Mouse (Mus musculus) cortical plate, adult 2 months (tissue): Measurements from ENCODE around the gene Kif26b. TPM values are rescaled to one million over a fixed set of nuclear protein-coding genes. Genes with fewer than 3 reads are reported as not detected.

Experiments used
- H3K27ac ChIP-seq: fragments of 200-500 bp; 2 replicates; pipeline ENCODE4 v1.5.1; 2012; ENCODE audit warnings: low read length, control low read depth, inconsistent platforms; ENCODE audit not compliant: insufficient read depth
- H3K4me1 ChIP-seq: fragments of 200-500 bp; 2 replicates; pipeline ENCODE4 v1.6.1; 2011; ENCODE audit warnings: low read length; ENCODE audit not compliant: control insufficient read depth, insufficient read depth
- H3K4me3 ChIP-seq: fragments of 200-500 bp; 2 replicates; pipeline ENCODE4 v1.5.1; 2011; ENCODE audit warnings: mild to moderate bottlenecking, low read length, control low read depth; ENCODE audit not compliant: insufficient read depth
- CTCF ChIP-seq: fragments of 200-500 bp; IDR thresholded peaks from 2 replicates; pipeline ENCODE4 v1.5.1; 2011; ENCODE audit warnings: mild to moderate bottlenecking, control low read depth, low read length; ENCODE audit not compliant: insufficient read depth; ENCODE audit errors: extremely low read depth
- POLR2A ChIP-seq: fragments of 200-500 bp; IDR thresholded peaks from 2 replicates; pipeline ENCODE4 v1.6.1; 2011; ENCODE audit warnings: mild to moderate bottlenecking, low read length, control low read depth; ENCODE audit not compliant: insufficient read depth; ENCODE audit errors: extremely low read depth
- polyA plus RNA-seq: library from polyadenylated mRNA; depleted of rRNA; stranded (reverse); fragments of >200 nt; gene quantifications from 2 replicates; pipeline ENCODE4 v1.2.3, GENCODE M21; 2012; rRNA removed

The Kif26b gene
- polyA plus RNA-seq = 1.9 TPM in 2 replicates

DNA sequence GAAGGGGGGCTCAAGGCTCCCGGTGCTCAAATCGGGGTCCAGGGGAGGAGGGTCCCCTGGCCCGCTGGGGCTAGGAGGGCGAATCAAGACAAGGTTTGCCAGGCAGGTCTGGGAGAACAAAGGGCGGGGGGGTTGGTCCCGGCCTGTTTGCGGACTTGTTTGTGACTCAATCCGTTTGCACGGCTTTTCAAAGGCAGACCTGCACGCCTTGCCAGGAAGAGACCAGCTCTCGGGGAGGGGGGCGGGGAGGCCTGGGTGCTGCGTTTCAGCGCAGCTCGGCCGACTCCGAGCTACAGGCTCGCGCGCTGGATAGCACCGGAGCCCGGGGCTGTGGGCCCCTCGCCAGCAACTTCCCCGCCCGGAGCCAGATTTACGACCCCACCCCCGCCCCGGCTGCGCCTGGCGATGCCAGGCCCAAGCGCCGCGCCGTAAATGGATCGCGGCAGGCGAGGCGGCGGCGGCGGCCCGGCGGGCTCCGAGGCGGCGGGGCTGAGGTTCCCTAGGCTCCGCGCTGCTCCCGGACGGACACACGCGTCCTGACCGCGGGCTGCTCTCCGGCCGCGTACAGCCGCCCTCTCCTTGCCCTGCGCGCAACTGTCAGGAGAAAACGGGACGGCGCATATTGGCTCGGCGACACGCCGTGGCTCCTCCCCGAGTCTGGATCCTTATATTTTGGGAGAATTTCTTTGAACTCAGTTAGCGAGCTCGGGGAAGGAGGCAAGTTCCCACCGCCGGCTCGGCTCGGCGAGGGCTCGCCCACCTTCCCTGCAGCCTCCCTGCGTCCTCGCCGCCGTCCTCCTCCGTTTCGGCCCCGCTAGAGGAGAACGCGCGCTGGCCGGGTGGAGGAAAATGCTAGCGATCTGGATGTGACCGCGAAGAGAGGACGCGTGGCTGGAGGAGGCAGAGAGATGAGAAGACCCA is at the start of gene Kif26b:
Kif26b (plus strand) TSS at position 695 of the 921 bp plus-strand sequence.
- Histone ChIP-seq H3K4me1 (no peaks in the 10 kb centered on the region), H3K27ac (0 out of 2 replicates have a peak within 1 kb of the TSS, but pooled peaks have one; percentile 58), H3K4me3 (peak within 1 kb of the TSS; percentile 36)
- no peak for TF ChIP-seq CTCF
- no peak for TF ChIP-seq POLR2A

DNA sequence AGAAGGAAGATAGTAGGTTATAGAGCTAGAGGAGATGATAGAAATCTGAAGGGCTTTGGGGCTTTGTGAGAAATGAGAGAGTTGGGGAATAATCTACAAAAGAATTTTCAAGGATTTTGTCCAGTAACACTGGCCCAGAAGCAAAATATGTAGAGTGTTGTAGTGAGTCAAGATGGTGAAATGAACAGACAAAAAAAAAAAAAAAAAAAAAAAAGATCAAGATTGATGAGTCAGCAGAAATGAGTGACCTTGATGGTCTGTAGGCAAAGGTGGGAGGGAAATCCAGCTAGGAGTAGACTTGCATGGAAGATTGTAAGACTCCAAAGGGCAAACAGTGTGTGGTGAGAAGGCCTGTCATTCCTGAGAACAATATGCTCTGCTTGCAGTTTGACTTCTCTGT is 45.1 kb upstream of the Kif26b start:
- H3K4me3 ChIP-seq = no peak overlapping the region
- H3K27ac ChIP-seq = no peak overlapping the region
- TF ChIP-seq POLR2A = no peak
- TF ChIP-seq CTCF = no peak
- H3K4me1 ChIP-seq = peaks cover 2% of the 10 kb centered on the region

DNA sequence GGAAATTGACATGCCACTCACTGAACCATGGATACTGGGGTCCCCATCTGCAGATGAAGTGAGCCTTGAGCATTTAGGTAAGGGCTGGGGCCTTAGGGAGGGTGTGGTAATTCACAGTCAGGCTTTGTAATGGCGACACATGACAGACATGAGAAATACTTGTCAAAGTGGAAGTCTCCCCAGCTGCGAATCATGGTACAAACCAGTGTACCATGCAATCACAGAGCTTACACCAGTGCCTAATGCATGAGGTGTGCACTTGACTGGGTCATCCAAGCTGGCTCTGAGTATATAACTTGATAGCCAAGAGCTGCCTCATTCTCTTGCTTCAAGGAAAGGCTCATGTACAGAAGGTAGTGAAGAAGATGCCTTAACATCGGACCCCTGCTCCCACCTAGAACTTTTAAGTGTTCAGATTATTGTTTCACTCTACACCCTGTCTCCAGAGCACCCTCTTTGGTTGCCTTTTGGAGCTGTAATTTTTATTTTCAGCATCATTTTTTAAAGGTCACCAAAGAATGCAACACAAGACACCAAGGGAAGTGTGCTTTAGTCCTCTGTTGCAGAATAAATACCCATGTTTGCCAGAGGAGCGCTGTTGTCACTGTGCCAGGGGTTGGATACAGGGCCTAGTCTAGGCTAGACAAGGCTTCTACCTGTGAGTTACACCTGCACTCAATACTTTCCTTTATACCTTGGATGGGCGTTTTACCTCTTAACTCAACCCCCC is 43.6 kb upstream of the Kif26b start:
- TF ChIP-seq POLR2A (no peak), CTCF (no peak)
- H3K4me1 ChIP-seq = peaks cover 2% of the 10 kb centered on the region
- H3K27ac ChIP-seq = no peak overlapping the region
- no peak overlapping the region for H3K4me3 ChIP-seq

DNA sequence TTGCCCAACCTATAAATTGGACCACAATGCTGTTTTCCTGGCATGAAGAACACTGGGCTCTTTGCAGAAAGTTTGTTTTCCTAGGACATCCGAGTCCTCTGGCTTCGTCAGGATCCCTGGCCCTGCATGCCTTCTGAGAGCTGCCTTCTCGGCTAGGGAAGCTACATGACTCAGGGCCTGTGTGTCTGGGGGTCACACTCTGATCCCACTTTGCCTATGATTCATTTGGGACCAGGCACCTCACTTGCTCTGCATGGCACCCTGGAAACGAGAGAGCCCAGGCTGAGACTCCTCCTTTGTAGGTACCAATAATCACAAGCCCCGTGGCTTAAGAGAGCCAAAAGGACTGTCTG is 43.1 kb upstream of the Kif26b start:
- TF ChIP-seq POLR2A (no peak), CTCF (no peak)
- H3K4me1 ChIP-seq = peaks cover 2% of the 10 kb centered on the region

DNA sequence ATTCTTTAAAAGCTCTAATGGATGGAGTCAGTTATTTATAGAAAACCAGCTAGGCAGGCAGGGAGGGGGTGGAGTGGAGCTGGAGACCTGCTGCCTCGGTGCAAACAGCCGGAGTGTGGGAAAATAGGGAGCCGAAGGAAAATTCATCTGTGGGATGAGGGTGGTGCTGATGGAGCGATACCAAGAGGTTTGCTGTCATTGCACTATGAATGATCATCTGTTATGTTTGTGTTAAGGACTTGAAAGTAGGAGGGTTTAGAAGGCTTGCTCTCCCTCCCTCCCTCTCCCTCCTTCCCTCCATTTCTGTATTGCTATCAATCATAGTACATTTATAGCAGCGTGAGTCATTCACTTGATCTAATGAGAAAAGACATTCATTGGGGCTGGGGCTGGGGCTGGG is 42.1 kb upstream of the Kif26b start:
- H3K27ac ChIP-seq = no peak overlapping the region

More for the DNA sequence above, 43.1 kb upstream of the Kif26b start:
- Histone ChIP-seq H3K4me3 (no peak overlapping the region), H3K27ac (no peak overlapping the region)

DNA sequence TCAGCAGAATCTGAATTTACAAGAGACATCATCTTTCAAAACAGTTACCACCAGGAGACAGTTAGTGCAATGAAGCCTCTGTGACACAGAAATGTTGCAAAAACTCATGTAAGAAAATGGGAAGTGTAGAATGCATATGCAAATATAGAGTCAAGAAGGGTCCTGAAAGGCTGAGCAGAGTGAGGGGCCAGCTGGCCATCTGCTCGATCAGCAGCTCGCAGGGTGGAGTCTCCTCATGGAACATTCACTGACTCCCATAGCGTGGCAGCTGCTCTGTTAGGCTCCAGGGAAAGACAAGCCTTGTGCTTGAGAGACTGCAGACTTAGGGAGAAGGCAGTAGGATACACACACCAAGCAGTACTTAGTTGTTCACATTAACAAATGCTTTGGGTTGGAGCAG is 39.8 kb upstream of the Kif26b start:
- H3K4me1 ChIP-seq = peaks cover 2% of the 10 kb centered on the region
- H3K27ac ChIP-seq = no peak overlapping the region
- no peak for TF ChIP-seq CTCF
- no peak for TF ChIP-seq POLR2A
- no peak overlapping the region for H3K4me3 ChIP-seq

More for the DNA sequence above, 42.1 kb upstream of the Kif26b start:
- Histone ChIP-seq H3K4me1 (peaks cover 2% of the 10 kb centered on the region), H3K4me3 (no peak overlapping the region)
- TF ChIP-seq CTCF (no peak), POLR2A (no peak)

DNA sequence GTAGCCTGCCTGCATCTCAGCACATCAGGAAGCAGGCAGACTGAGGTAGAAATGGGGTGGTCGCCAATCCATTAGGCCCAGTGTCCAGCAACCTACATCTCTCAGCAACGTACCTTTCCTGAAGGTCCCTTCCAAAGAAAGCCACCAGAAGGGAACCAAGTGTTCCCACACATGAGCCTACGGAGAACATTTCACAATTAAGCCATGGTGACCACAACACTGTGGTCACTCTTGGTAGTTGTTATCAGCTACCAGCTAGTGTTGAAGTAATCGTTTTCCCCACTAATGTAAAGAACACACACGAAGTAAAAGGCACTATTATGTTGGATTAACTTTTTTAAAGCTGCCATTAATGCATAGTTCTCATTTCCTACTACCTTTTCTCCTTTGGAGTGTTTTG is 37.2 kb upstream of the Kif26b start:
- no peak overlapping the region for H3K4me3 ChIP-seq
- TF ChIP-seq CTCF (no peak), POLR2A (no peak)
- H3K4me1 ChIP-seq = no peaks in the 10 kb centered on the region
- H3K27ac ChIP-seq = no peak overlapping the region

DNA sequence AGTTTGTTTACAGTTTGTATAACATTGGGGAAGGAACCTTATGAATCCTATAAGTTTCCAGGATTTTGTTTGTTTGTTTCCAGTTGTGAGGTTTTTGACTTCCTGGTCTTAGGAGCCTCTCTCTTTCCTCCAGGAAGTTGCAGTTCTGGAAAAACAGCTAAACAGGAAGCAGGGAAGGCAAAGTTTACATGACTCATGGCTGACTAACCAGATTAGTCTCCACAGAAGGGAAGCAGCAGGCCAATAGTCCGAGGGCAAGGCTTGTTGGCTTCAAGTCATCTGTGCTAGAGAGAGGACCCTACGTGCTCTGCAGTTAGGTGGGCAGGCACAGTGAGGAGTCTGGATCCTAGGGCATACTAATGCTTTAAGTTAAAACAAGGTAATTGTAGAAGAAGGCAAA is 36.4 kb upstream of the Kif26b start:
- H3K4me3 ChIP-seq = no peak overlapping the region
- no peak overlapping the region for H3K27ac ChIP-seq
- TF ChIP-seq POLR2A = no peak
- no peak for TF ChIP-seq CTCF
- H3K4me1 ChIP-seq = no peaks in the 10 kb centered on the region

DNA sequence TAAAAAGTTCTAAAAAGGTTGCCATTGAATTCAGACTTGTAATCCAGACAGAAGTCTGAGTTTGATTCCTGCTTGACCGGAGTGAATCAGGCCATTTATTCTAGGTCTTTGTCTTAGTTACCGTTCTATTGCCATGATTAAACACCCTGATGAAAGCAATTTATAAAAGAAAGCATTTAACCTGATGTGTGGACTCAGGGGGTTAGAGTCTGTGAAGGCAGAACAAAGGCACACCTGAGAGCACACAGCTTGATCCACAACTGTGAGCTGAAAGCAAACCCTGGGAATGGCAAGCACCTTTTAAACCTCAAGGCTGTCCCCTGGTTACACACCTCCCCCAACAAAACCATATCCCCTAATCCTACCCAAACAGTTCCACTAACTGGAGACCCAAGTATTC is 32.7 kb upstream of the Kif26b start:
- Histone ChIP-seq H3K4me1 (no peaks in the 10 kb centered on the region), H3K4me3 (no peak overlapping the region)
- no peak for TF ChIP-seq CTCF
- no peak for TF ChIP-seq POLR2A

More for the DNA sequence above, 32.7 kb upstream of the Kif26b start:
- H3K27ac ChIP-seq = no peak overlapping the region
